Mouse (Mus musculus) heart, embryonic 13.5 days (tissue): ENCODE data around the gene Adam22. TPM values are rescaled to one million over a fixed set of nuclear protein-coding genes. Genes with fewer than 3 reads are reported as not detected.

Experiments used
- ATAC-seq: fragments of 200-750 bp; cut with Nextera tagmentation; 2 replicates; pipeline ENCODE4 v1.8.0; 2017; ENCODE audit warnings: moderate TSS enrichment; ENCODE audit not compliant: insufficient number of reproducible peaks, low FRiP score, low TSS enrichment; ENCODE audit errors: extremely low read depth
- H3K27ac ChIP-seq: fragments of 300-500 bp; sonication (generic); replicated peaks from 2 replicates; pipeline ENCODE4 v1.5.1; 2015; ENCODE audit warnings: moderate library complexity, mild to moderate bottlenecking, inconsistent platforms
- H3K27me3 ChIP-seq: fragments of 300-500 bp; sonication (generic); replicated peaks from 2 replicates; pipeline ENCODE4 v1.6.1; 2015; ENCODE audit warnings: mild to moderate bottlenecking, inconsistent platforms
- H3K36me3 ChIP-seq: fragments of 300-500 bp; sonication (generic); 2 replicates; pipeline ENCODE4 v1.6.1; 2015; ENCODE audit warnings: mild to moderate bottlenecking, inconsistent platforms
- H3K4me1 ChIP-seq: fragments of 300-500 bp; sonication (generic); 2 replicates; pipeline ENCODE4 v1.6.1; 2015; ENCODE audit warnings: inconsistent platforms
- H3K4me2 ChIP-seq: fragments of 300-500 bp; sonication (generic); 2 replicates; pipeline ENCODE4 v1.6.1; 2015; ENCODE audit warnings: inconsistent platforms, mild to moderate bottlenecking, moderate library complexity
- H3K4me3 ChIP-seq: fragments of 300-500 bp; sonication (generic); 2 replicates; pipeline ENCODE4 v1.5.1; 2015; ENCODE audit warnings: moderate library complexity, mild to moderate bottlenecking, inconsistent platforms
- H3K9ac ChIP-seq: fragments of 300-500 bp; sonication (generic); 2 replicates; pipeline ENCODE4 v1.6.1; 2015; ENCODE audit warnings: inconsistent platforms, mild to moderate bottlenecking, moderate library complexity
- H3K9me3 ChIP-seq: fragments of 300-500 bp; sonication (generic); 2 replicates; pipeline ENCODE4 v1.6.1; 2016; ENCODE audit warnings: inconsistent platforms
- WGBS: fragments of 180-500 bp; shearing (Covaris S2); methylation state at CpG from one replicate; pipeline ENCODE4 v1.1.7; 2015; ENCODE audit warnings: mixed read lengths; 5-methylcytosine and 5-hydroxymethylcytosine counted together
- polyA plus RNA-seq: library from polyadenylated mRNA; unstranded; fragments of >200 nt; fragmentation: Nextera tagmentation; extraction: Ambion mirVana; gene quantifications from 2 replicates; pipeline ENCODE4 v1.2.1, GENCODE M21; 2015

The Adam22 gene
- polyA plus RNA-seq, 1 experiment from 2014 or later = 6.9 TPM

DNA sequence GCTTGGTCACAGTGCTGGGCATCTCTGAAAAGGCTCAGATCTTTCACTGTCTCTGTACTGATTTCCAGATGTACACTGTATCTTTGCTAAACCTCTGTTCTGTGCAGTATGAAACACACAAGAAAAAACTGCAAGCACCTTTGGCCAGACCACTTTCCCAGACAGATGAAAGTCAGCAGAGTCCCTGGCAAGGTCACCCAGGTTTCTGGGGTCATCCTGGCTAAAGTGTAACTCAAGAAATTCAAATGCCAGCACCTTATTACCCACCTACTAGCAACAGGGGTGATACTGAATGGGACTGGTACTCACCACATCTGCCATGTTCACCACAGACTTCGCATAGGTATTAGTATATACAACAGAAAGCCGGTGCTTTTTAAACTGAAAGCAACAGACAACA, 221.8 kb downstream of the Adam22 start:
- no peaks in the 10 kb centered on the region for H3K9me3 ChIP-seq
- H3K4me3 ChIP-seq = no peak overlapping the region
- 91% methylated on average over 2 of the region's 2 CpGs for WGBS
- no peak overlapping the region for H3K9ac ChIP-seq
- no peak overlapping the region for H3K4me2 ChIP-seq
- no peak overlapping the region for H3K27ac ChIP-seq
- H3K27me3 ChIP-seq = no peaks in the 10 kb centered on the region
- H3K36me3 ChIP-seq = no peaks in the 10 kb centered on the region
- ATAC-seq = no peak
- 0 out of 2 replicates have a peak, but pooled peaks cover 4% of the 10 kb centered on the region for H3K4me1 ChIP-seq

GRCm38 (mm10) chr5:8145473-8145872, 222.5 kb downstream of the Adam22 start:
- 59% methylated on average over 5 of the region's 5 CpGs for WGBS
- 0 out of 2 replicates have a peak, but pooled peaks cover 4% of the 10 kb centered on the region for H3K4me1 ChIP-seq
- no peaks in the 10 kb centered on the region for H3K9me3 ChIP-seq
- no peak overlapping the region for H3K9ac ChIP-seq
- no peaks in the 10 kb centered on the region for H3K36me3 ChIP-seq
- no peak for ATAC-seq
- H3K27ac ChIP-seq = no peak overlapping the region
- H3K27me3 ChIP-seq = no peaks in the 10 kb centered on the region
- no peak overlapping the region for H3K4me3 ChIP-seq
- no peak overlapping the region for H3K4me2 ChIP-seq

- Histone ChIP-seq H3K9me3 (no peaks in the 10 kb centered on the region), H3K4me3 (no peak overlapping the region), H3K27ac (no peak overlapping the region), H3K36me3 (peaks cover 1% of the 10 kb centered on the region; the same call in 1 of the 2 replicates), H3K4me2 (no peak overlapping the region), H3K27me3 (no peaks in the 10 kb centered on the region), H3K4me1 (no peaks in the 10 kb centered on the region), H3K9ac (no peak overlapping the region)
- ATAC-seq = no peak
- 70% methylated on average over 5 of the region's 5 CpGs for WGBS
Observed at GRCm38 (mm10) chr5:8132546-8132945, 235.4 kb downstream of the Adam22 start.

- Histone ChIP-seq H3K27ac (no peak overlapping the region), H3K4me2 (no peak overlapping the region), H3K36me3 (peaks cover 7% of the 10 kb centered on the region), H3K4me3 (no peak overlapping the region), H3K4me1 (no peaks in the 10 kb centered on the region), H3K9me3 (no peaks in the 10 kb centered on the region), H3K27me3 (no peaks in the 10 kb centered on the region), H3K9ac (no peak overlapping the region)
- no peak for ATAC-seq
- 76% methylated on average over 8 of the region's 8 CpGs for WGBS
Observed at GRCm38 (mm10) chr5:8131918-8132317, 236.0 kb downstream of the Adam22 start.

GRCm38 (mm10) chr5:8129750-8130149, 238.2 kb downstream of the Adam22 start:
- Histone ChIP-seq H3K4me1 (no peaks in the 10 kb centered on the region), H3K9me3 (no peaks in the 10 kb centered on the region), H3K36me3 (peaks cover 12% of the 10 kb centered on the region), H3K27ac (no peak overlapping the region), H3K4me2 (no peak overlapping the region), H3K27me3 (no peaks in the 10 kb centered on the region), H3K9ac (no peak overlapping the region), H3K4me3 (no peak overlapping the region)
- ATAC-seq = no peak
- WGBS = 80% methylated on average over 2 of the region's 2 CpGs

DNA sequence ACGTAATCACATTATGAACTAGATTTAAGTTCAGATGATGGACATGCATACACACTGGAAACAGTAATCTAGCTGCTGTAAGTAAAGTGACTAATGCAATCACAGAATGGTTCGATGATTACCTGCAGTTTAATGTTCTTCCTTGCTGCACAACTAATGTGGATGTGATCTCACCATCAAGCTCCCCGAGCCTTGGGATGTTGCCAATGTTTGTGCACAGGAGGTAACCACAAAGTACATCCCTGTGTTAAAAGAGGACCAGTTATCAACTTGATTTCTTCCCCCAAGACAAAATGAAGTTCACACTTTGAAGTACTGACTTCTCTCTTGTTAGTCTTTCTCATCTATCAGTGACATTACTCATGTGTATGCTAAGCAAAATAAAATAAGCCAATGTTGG, 247.0 kb downstream of the Adam22 start:
- H3K27ac ChIP-seq = no peak overlapping the region
- 79% methylated on average over 3 of the region's 3 CpGs for WGBS
- ATAC-seq = no peak
- peaks cover 7% of the 10 kb centered on the region; the same call in 1 of the 2 replicates for H3K36me3 ChIP-seq
- H3K9me3 ChIP-seq = no peaks in the 10 kb centered on the region
- no peak overlapping the region for H3K9ac ChIP-seq
- H3K4me1 ChIP-seq = peaks cover 6% of the 10 kb centered on the region; the same call in 1 of the 2 replicates
- H3K27me3 ChIP-seq = no peaks in the 10 kb centered on the region
- H3K4me2 ChIP-seq = no peak overlapping the region
- H3K4me3 ChIP-seq = no peak overlapping the region

- no peak for ATAC-seq
- no peaks in the 10 kb centered on the region for H3K9me3 ChIP-seq
- no peaks in the 10 kb centered on the region for H3K27me3 ChIP-seq
- H3K27ac ChIP-seq = no peak overlapping the region
- H3K4me1 ChIP-seq = peaks cover 6% of the 10 kb centered on the region; the same call in 1 of the 2 replicates
- H3K36me3 ChIP-seq = peaks cover 5% of the 10 kb centered on the region; the same call in 1 of the 2 replicates
- no peak overlapping the region for H3K9ac ChIP-seq
- no peak overlapping the region for H3K4me2 ChIP-seq
- 52% methylated on average over 2 of the region's 2 CpGs for WGBS
- H3K4me3 ChIP-seq = no peak overlapping the region
Observed at GRCm38 (mm10) chr5:8120087-8120486, 247.9 kb downstream of the Adam22 start.

DNA sequence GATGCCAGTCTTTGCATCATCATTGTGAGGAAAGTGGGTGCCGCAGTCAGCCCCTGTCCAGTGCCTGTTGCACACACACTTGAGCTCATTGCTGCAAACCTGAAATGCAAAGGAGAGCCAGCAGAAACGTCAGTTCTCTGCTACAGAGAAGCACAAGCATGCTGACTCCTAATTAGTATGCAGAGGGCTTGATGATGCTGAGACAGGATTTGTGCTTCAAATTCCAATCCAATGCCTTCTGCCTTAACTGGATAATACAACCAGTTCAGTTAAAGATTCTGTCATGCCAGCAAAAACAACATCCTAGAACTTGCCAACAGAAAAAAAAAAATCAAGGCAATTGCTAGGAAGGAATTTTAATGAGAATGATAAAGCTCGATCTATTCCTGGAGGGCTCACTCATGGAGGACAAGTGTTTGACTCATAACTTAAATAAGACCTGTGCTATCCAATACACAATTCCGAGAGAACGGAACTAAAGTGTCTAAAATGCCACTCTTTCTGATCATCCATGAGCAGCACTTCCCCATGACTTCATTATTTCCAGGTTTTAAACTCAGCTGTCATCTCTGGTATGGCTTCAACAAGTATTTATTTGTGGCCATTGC, 251.3 kb downstream of the Adam22 start:
- Histone ChIP-seq H3K27ac (0 out of 2 replicates have a peak overlapping the region, but pooled peaks have one; percentile 24), H3K4me3 (no peak overlapping the region), H3K4me2 (peak overlapping the region; percentile 8), H3K9ac (no peak overlapping the region), H3K9me3 (no peaks in the 10 kb centered on the region), H3K36me3 (no peaks in the 10 kb centered on the region), H3K27me3 (no peaks in the 10 kb centered on the region), H3K4me1 (peaks cover 6% of the 10 kb centered on the region; the same call in 1 of the 2 replicates)
- WGBS = 46% methylated on average over 5 of the region's 5 CpGs
- no peak for ATAC-seq

GRCm38 (mm10) chr5:8112246-8112645, 255.7 kb downstream of the Adam22 start:
- no peaks in the 10 kb centered on the region for H3K9me3 ChIP-seq
- H3K4me1 ChIP-seq = peaks cover 6% of the 10 kb centered on the region; the same call in 1 of the 2 replicates
- H3K4me2 ChIP-seq = no peak overlapping the region
- no peak overlapping the region for H3K27ac ChIP-seq
- no peak overlapping the region for H3K4me3 ChIP-seq
- H3K9ac ChIP-seq = no peak overlapping the region
- H3K27me3 ChIP-seq = no peaks in the 10 kb centered on the region
- WGBS = 77% methylated on average over 5 of the region's 5 CpGs
- no peak for ATAC-seq
- H3K36me3 ChIP-seq = no peaks in the 10 kb centered on the region

DNA sequence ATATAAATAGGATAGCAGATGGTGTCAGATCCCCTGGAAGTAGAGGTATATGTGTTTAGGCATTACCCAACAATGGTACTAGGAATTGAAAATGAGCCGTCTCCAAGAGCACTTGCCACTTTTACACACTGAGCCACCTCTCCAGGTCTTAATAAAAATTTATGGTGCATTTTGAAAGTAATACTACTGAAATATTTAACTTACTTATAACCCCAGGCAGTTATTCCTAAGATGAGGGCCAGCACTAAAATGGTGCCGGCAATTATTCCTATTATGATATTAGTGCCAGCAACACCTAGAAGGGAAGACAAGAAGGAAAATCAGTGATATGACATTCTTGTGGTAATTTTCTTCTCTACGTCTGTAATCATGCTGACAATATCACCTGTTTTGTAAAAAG, 256.3 kb downstream of the Adam22 start:
- Histone ChIP-seq H3K27ac (no peak overlapping the region), H3K27me3 (no peaks in the 10 kb centered on the region), H3K36me3 (no peaks in the 10 kb centered on the region), H3K4me1 (peaks cover 4% of the 10 kb centered on the region; the same call in 1 of the 2 replicates), H3K4me3 (no peak overlapping the region), H3K9me3 (no peaks in the 10 kb centered on the region), H3K4me2 (no peak overlapping the region), H3K9ac (no peak overlapping the region)
- 84% methylated on average over 3 of the region's 3 CpGs for WGBS
- no peak for ATAC-seq

DNA sequence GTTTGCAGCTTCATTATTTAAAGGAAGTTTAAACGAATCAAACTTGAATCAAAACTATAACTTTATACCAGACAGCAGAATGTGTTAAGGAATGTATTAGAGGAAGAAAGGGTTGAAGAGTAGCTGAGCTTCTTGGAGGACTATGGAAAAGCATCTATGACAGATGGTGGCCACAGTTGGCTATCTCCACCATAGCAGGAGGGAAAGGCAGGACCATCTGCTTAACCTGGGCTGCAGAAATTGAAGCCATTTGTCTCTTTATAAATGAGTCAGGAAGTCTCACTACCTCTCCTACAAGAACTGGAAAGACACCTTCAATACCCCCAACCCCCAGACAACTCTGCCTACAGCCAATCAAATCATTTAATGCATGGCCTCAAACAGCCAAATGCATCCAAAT, 272.3 kb downstream of the Adam22 start:
- Histone ChIP-seq H3K9me3 (no peaks in the 10 kb centered on the region), H3K4me1 (peaks cover 4% of the 10 kb centered on the region; the same call in 1 of the 2 replicates), H3K27ac (no peak overlapping the region), H3K36me3 (0 out of 2 replicates have a peak, but pooled peaks cover 3% of the 10 kb centered on the region), H3K27me3 (no peaks in the 10 kb centered on the region), H3K9ac (no peak overlapping the region), H3K4me2 (no peak overlapping the region), H3K4me3 (no peak overlapping the region)
- 66% methylated on average over 1 of the region's 1 CpGs for WGBS
- no peak for ATAC-seq

- Histone ChIP-seq H3K36me3 (0 out of 2 replicates have a peak, but pooled peaks cover 3% of the 10 kb centered on the region), H3K4me2 (no peak overlapping the region), H3K27ac (no peak overlapping the region), H3K4me3 (no peak overlapping the region), H3K4me1 (peaks cover 4% of the 10 kb centered on the region; the same call in 1 of the 2 replicates), H3K9me3 (no peaks in the 10 kb centered on the region), H3K9ac (no peak overlapping the region), H3K27me3 (no peaks in the 10 kb centered on the region)
- WGBS = 76% methylated on average over 5 of the region's 5 CpGs
- no peak for ATAC-seq
Observed at GRCm38 (mm10) chr5:8094921-8095320, 273.0 kb downstream of the Adam22 start.
